Mouse (Mus musculus) lung, adult 18-20 months (tissue): ENCODE data around the gene Mitd1.

Source experiments
- DNase-seq, 2 experiments: peaks; one replicate each; pipeline ENCODE4 v3.0.0; 2022; ENCODE audit warnings: mixed read lengths in 2 of 2

Mitd1 gene

GRCm38 (mm10) chr1:37890025-37890652 is at the start of gene Mitd1, which contains the start of gene Mrpl30:
Gene Mitd1 (minus strand): TSS chr1:37890411.
Gene Mrpl30 (plus strand): TSS chr1:37890477.
- DNase-seq: peak; percentile 90

GRCm38 (mm10) chr1:37931806-37932205 is 41.6 kb upstream of the Mitd1 start:
- DNase-seq: peak; percentile 40 to 64

GRCm38 (mm10) chr1:37925971-37926370 is 35.8 kb upstream of the Mitd1 start:
- DNase-seq: no peak

GRCm38 (mm10) chr1:37922536-37922935 is 32.3 kb upstream of the Mitd1 start:
- no peak for DNase-seq

GRCm38 (mm10) chr1:37918096-37918495 is 27.9 kb upstream of the Mitd1 start:
- no peak for DNase-seq

- no peak for DNase-seq
Measured at GRCm38 (mm10) chr1:37917666-37918065, 27.5 kb upstream of the Mitd1 start.

GRCm38 (mm10) chr1:37916393-37916792 is 26.2 kb upstream of the Mitd1 start, which contains the start of gene Lyg2:
Gene Lyg2 (minus strand): TSS chr1:37916493.
- DNase-seq: no peak

GRCm38 (mm10) chr1:37912751-37913150 is 22.5 kb upstream of the Mitd1 start:
- no peak for DNase-seq

- DNase-seq: peak in 1 of 2 experiments; percentile 7
Measured at GRCm38 (mm10) chr1:37903178-37903577, 13.0 kb upstream of the Mitd1 start.

- no peak for DNase-seq
Measured at GRCm38 (mm10) chr1:37900288-37900687, 10.1 kb upstream of the Mitd1 start.

- DNase-seq: no peak
Measured at GRCm38 (mm10) chr1:37899816-37900215, 9.6 kb upstream of the Mitd1 start.

- DNase-seq: no peak
Measured at GRCm38 (mm10) chr1:37894606-37895005, 4.4 kb upstream of the Mitd1 start.

GRCm38 (mm10) chr1:37891400-37891799 is 1.2 kb upstream of the Mitd1 start:
- DNase-seq: no peak

- DNase-seq: no peak
Measured at GRCm38 (mm10) chr1:37889206-37889605, 1.0 kb downstream of the Mitd1 start.

- no peak for DNase-seq
Measured at GRCm38 (mm10) chr1:37884451-37884850, 5.8 kb downstream of the Mitd1 start.

GRCm38 (mm10) chr1:37883411-37883810 is 6.8 kb downstream of the Mitd1 start:
- DNase-seq: no peak

- DNase-seq: no peak
Measured at GRCm38 (mm10) chr1:37877736-37878460, 12.3 kb downstream of the Mitd1 start.

- DNase-seq: no peak
Measured at GRCm38 (mm10) chr1:37873157-37873556, 17.1 kb downstream of the Mitd1 start.

GRCm38 (mm10) chr1:37872131-37873067 is 17.8 kb downstream of the Mitd1 start:
- peak; percentile 84 to 89 for DNase-seq

GRCm38 (mm10) chr1:37871704-37872103 is 18.5 kb downstream of the Mitd1 start, which contains the start of gene Lipt1:
Gene Lipt1 (plus strand): TSS chr1:37871738.
- DNase-seq: peak; percentile 45 to 61

- no peak for DNase-seq
Measured at GRCm38 (mm10) chr1:37869362-37869761, 20.8 kb downstream of the Mitd1 start.

GRCm38 (mm10) chr1:37868640-37869039 is 21.6 kb downstream of the Mitd1 start:
- DNase-seq: no peak
